Mouse (Mus musculus) ovary, postnatal 14 days (tissue): Measurements from ENCODE around the gene Arap1.
A peak's percentile ranks its signal among the peaks of the same experiment; 100 is the strongest.

Experiments used
- DNase-seq: peaks from one replicate; pipeline ENCODE4 v3.0.0; 2022; ENCODE audit warnings: low spot score

The Arap1 gene

DNA sequence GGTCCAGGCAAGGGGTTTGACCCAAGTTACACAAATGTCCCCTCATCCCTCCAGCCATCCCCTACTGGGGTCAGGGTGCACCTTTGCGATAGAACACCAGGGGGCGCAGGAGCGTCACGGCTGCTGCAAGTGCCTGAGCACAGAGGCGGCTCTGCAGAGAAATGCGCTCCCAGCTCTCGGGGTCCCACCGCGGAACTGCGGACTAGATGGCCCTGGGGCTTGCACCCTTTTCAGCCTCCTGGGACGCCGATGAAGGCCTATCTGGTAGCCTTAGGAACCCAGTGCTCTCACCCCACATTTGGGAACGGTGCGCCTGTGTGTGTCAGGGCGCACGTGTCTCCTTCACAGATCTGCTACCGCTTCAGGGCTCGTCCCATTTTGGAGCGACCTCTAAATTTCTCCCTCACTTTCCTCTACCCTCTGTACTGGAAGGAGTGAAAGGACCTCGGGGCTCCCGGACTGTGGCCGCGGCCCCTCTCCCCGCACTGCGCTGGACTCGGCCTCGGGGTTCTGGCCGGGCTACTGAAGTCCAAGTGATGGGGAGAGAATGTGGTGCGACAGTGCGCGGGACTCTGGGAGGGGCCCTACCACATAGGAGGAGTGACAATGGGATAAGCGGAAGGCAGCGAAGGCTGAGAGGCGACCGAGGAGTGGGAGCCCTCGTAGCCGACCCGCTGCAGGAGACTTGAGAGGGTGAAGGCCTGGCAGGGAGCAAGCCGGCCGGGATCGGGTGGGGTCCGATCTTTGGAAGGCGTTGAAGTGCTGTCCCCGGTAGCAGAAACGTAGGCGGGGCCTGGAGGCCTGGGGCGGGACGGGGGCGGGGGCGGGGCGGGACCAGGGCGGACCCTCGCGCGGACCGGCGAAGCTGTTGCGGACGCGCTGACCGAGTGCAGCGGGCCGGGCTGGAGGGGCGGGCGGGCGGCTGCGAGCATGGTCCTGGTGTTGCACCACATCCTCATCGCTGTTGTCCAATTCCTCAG, 102.8 kb downstream of the Arap1 start:
- DNase-seq = peak; percentile 87

DNA sequence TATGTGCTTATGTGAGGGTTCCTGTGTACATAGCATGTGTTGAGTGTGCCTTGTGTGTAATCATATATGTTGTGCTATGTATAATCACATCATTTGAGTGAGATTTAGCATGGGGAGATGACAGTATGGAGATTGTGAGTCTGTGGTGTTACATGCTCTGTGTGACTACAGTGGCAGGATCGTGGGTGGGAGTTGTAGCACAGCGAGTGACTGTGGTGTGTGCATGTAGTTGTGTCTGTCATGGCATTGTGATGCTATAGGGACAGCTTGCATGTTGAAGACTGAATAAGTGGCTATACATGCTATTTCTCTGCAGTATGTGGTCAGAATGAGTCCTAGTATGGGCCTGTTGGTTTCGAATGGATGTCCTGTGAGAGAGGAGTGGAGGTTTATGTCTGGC, 104.8 kb downstream of the Arap1 start:
- no peak for DNase-seq

DNA sequence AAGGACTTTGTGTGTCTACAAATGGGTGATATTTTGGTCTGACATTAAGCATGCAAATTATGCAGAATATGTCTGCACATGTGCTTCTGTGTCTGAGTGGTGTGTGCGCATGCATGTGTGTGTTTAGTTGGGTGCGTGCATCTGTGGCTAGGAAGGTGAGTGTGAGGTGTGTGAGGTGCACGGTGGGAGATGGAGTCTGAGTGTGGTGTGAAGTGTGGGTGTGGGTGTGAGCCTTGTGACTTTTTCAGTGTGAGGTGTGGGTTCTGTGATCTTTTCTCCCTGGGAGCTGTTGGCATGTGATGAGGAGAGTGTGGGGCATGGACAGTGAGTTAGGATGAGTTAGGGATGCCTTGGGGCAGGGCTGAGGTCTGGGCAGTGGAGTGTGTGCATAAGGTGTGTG, 105.4 kb downstream of the Arap1 start:
- DNase-seq = no peak

DNA sequence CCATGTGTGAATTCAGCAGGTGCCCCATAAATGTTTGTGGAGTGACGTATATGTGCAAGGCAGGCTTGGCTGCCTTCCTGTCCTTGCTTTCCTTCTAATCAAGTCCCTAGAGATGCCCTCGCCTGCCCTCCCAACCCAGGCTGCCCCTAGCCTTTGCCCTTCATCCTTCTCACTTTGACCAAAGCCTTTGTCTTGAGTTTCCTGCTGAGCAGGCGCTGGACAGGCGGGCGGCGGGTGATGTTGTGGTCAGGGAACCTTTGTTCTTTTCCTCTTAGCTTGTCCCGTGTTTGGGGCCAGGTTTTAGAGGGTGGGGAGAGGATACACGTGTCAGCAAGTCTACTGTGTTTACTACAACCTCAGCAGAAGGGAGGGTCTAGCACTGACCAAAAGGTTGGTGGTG, 105.9 kb downstream of the Arap1 start:
- DNase-seq = no peak

DNA sequence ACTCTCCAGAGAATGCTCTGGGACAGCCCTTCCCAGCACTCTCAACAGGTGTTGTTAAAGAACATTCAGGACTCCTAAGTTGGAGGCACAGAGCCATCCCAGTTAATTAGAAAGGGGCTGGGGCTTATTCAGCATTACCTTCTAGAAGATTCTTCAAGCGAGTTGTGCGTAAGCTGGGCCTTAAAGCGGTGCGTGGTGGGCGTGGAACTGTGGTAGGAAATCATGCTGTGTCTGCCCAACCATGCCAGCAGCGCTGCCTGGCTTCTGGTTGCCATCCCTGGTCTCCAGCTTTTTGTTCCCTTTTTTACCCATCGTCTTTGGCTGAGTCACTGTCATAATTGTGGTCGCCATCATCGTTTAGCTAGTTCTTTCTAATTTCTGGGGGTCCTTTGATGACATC, 106.6 kb downstream of the Arap1 start:
- DNase-seq = no peak

DNA sequence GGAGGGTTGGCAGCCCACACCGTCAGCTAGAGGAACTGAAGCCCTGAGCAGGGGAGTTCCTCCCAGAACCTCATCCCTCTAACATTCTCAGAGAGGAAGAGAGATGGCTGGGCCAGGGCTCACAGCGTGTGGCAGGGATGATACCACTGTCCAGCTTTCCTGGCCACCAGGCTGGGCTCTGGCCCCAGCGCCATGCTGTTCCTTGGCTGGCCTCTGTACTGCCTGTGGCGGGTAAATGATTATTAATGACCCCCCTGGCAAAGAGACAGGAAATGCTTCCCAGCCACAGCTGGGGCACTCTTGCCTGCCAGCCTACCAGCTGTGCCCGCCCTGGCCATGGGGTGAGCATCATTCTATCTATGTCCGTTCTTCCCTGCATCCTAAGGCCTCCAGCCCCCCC, 107.3 kb downstream of the Arap1 start:
- no peak for DNase-seq

DNA sequence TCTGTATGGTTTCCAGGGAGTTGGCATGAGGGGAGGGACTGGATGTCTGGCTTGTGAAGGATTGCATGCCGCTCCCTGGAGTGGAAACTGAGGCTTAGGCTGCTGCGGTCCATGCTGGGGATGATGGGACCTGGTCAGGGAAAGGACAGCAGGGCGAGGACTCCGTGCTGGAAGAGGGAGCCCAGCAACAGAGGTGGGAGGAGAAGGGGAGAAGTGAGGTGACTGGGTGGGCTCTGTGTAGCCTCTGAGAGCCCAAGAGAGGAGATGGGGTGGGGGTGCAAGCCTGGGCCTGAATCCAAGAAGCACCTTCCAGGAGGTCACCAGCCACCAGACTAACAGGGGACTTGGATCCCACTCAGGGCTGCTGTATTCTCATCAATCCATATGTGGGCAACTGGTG, 108.5 kb downstream of the Arap1 start:
- no peak for DNase-seq

DNA sequence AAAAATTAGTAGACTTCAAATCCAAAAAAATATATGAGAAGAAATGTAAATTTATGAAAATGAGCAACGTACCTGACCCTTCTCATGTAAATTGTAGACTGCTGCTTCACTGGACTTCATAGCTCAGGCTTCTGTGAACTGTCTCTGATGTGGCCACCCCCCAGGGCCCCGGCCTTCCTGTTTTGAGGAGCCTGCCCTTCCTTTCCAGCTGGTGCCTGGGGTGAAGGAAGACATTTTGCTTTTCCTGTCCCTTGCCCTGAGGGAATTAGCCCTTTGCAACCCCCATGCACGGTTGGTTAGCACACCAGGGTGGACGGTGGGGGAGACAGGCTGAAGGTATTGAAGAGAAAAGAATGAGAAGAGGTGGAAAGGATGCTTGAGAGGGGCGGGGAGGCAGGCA, 108.9 kb downstream of the Arap1 start:
- DNase-seq = no peak

DNA sequence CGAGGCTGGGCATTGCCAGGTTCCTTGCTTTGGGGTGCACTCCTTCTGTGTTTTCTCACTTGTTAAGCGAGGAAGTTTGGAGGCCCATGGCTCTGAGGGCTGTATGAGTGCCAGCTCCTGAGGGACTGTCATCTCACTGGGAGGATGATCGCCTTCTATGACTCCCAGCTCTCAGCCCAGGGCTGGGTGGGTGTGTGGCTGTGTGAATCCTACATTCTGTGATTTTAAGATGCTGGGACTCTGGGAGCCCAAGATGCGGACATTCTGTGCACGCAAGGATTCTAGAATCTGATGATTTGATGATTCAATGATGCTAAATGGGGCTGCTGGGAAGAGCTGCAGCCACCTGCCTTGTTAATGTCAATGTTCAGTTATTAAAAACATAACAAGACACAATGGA, 109.4 kb downstream of the Arap1 start:
- DNase-seq = no peak

DNA sequence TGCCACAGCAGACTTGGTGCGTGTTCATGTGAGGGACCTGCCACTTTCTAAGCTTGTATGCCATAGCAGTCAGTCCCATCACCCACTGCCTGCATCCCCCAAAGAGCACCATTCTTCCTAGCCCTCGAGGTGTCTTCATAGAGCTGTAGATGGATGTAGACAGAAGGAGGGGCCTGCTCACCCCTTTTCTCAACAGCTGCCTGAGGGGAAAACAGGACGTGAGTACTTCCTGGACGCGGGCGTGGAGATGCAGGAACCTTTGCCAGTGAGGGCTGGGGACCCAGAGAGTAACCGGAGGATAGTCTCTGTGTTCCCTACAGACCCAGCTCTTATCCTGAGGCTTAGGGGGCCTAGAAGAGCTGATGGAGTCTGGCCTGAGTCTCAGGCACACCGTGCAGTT, 109.9 kb downstream of the Arap1 start:
- DNase-seq = no peak

DNA sequence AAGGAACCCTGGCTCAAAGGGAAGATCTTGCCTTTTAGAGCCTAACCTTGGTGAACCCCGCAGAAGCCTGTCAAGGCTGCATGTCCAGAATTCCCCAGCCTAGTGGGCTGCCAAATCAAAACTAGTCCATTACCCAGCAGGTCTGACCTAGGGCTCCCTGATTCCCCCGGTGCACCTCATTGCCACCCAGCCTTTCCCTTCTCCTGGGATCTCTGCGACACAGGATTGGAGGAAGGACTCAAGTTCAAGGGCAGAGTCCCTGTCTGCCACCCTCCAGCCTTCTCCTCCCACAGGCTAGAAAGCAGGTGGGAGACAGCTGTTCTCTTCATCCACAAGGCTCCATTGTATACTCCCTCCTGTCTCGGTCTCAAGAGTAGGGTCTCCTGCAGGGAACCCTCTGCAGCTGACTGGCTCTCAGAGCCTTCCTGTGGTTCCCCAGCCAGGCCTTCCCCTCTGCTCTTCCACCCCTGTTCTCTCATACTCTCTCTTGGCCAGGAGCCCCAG, 110.5 kb downstream of the Arap1 start:
- DNase-seq = no peak

DNA sequence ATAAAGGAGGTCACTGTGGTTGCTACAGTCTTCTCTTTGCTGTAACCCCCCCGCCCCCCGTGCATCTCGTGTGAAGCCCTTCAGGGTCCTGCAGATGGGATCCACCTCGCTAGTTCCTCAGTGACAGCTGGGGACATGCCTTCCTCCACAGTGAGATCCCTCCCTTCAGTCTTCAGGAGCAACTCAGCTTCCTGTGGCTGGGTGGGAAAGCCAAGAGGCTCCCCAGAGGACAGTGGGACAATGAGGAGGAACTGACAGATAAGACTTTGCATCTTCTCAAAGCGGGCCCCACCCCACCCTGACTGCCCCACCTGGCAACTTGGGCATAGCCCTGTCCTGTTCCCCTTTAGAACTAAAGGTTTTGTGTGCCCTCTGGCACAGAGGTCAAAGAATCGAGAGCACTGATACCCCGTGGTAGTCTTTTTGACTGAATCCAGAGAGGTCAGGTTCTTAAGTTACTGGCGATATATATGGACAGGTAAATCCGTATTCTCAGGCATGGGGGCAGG, 111.5 kb downstream of the Arap1 start:
- DNase-seq = no peak

DNA sequence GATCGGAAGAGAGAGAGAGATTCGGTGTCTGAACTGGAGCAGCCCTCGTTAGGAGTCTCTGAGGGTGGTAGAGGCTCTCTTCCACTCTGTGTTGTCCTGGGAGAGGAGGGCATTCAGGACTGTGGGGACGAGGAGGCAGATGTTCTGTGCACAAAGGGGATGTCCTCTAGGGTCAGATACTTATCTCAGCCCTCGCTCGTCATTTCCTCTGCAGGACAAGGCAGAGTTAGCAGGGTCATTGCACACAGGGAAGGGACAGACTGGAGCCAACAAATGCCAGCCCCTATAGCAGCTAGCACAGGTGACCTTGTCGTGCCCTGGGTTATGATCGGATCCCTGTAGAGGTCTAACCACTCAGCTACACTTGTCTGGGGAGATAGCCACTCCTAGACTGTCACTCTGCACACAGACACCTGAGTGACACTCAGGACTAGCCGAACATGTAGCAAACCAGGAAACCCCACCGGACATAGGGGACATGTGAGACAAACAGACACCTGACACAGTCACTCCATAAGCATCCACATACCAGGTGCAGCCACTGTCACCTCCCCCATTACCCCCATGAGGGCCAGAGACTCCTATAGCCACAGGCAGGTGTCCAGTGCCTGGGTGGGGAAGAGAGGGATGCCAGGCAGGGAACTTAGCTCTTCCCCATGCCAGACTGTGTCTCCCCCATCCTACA, 112.2 kb downstream of the Arap1 start:
- DNase-seq = no peak

DNA sequence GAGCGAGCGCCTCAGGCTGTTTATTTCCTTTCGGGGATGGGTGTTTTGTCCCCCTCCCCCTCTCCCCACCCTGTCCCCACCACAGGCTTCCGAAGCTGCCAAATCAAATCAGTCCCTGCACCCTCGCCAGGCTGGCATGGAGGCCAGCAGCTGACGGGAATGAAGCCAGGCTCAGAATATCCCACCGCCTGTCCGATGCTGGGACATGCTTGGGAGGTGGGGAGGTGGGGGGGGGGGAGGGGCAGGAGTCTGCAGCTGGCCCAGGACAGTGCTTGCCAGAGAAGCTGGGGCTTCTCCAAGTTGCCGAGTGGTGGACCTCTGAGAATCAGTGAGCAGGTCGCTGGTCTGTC, 112.7 kb downstream of the Arap1 start:
- DNase-seq = no peak

DNA sequence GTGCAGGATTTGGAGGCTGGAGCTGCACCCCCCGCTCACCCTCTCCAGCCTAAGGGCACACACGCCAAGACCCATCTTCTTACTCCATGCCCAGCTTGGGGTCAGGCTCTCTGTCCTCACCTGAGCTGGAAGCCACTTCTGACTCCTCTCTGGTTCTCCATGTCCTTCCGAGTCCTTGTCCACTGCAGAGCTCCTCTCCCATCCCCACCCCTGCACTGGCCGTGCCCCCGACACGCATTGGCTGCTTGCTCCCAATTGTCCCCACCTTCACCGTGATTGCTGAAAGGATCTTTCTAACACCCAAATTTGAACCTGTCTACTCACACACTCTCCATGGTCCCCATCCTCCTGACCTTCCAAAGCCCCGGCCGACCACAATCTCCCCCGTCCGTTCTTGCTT, 113.7 kb downstream of the Arap1 start:
- no peak for DNase-seq
